ENCODE assay signal across 15 mouse cellular contexts in the genomic region with DNA sequence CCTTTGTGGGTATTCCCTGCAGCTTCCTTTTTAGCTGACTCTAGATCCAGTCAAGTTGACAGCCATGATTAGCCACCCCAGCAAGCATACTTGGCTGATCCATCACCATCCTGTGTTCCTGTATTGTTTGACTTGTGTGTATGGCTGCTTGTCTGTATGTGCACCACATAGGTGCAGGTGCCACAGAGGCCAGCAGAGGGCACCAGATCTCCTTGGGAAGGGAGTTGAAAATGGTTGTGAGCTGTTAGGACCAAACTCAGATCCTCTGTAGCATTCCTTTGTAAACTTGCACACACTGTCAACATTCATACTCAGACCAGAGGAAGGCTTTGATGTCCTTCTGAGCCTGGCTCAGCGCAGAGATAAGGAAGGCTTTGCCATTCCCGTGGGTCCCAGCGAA.
DNase-seq lines count a peak whose midpoint lies in the region; ATAC-seq and TF ChIP-seq lines count a peak whose summit lies in the region.
"Had no signal": no experiment of that assay in that cellular context is flagged by ENCODE, and none has a peak within 500 bp of the region (broad histone marks: within the 10 kb centered on the region; RNA-seq: fewer than 3 reads in every experiment).

No protein-coding gene starts in this region.

- no peak overlapping the region for H3K27ac ChIP-seq in liver, embryonic 14.5 days
- no peak overlapping the region for H3K27ac ChIP-seq in liver, embryonic 11.5 days (ENCODE audit: low read depth, low read length)
- H3K27ac ChIP-seq: heart, embryonic 15.5 days; hindbrain, embryonic 14.5 days; liver, embryonic 13.5 days; macrophage had no signal

- DNase-seq in embryo, embryonic 10.5 days (ENCODE audit: low spot score): peak; percentile 20
- no peak for DNase-seq in embryo, embryonic 10 days (ENCODE audit: low spot score)
- no peak for DNase-seq in liver, embryonic 14.5 days (ENCODE audit: low read depth in 3 of 3, low spot score in 3 of 3)
- no peak for DNase-seq in liver, embryonic 11.5 days (ENCODE audit: low spot score)
- peak; percentile 12 for DNase-seq in 416B (ENCODE audit: low read depth)
- peak; percentile 87 for DNase-seq in ZHBTc4 (ENCODE audit: low read depth, low spot score)
- DNase-seq in ovary, postnatal 10 days (ENCODE audit: low spot score): no peak
- DNase-seq in cerebellum, adult 8-10 months: no peak
- DNase-seq: adrenal gland, postnatal 14 days; kidney, adult 9 months; liver, embryonic 13.5 days; thymus, adult 2 months had no signal

- no peak overlapping the region for H3K9ac ChIP-seq in liver, embryonic 14.5 days (replicated peaks)
- H3K9ac ChIP-seq in liver, embryonic 11.5 days (ENCODE audit: low read depth, low read length): no peak overlapping the region
- H3K9ac ChIP-seq: heart, embryonic 15.5 days; hindbrain, embryonic 14.5 days; liver, embryonic 13.5 days had no signal

- 74% methylated on average over 3 of the region's 3 CpGs for WGBS in liver, embryonic 14.5 days (ENCODE audit: insufficient replicate concordance)
- WGBS in liver, embryonic 11.5 days: 82% methylated on average over 3 of the region's 3 CpGs

- TF ChIP-seq CTCF in liver, embryonic 14.5 days (IDR thresholded peaks at IDR 0.05; ENCODE audit: low read depth): peak; percentile 53

- no peak for TF ChIP-seq EP300 in liver, embryonic 14.5 days (IDR thresholded peaks at IDR 0.05; ENCODE audit: low read depth)

- H3K4me2 ChIP-seq in liver, embryonic 14.5 days (ENCODE audit: low read depth): no peak overlapping the region
- no peak overlapping the region for H3K4me2 ChIP-seq in liver, embryonic 11.5 days
- H3K4me2 ChIP-seq: heart, embryonic 15.5 days; hindbrain, embryonic 14.5 days; liver, embryonic 13.5 days had no signal

- no peaks in the 10 kb centered on the region for H3K9me3 ChIP-seq in liver, embryonic 14.5 days (ENCODE audit: control insufficient read depth, low read length)
- H3K9me3 ChIP-seq in liver, embryonic 11.5 days (ENCODE audit: control insufficient read depth, low read length): no peaks in the 10 kb centered on the region
- H3K9me3 ChIP-seq: heart, embryonic 15.5 days; liver, embryonic 13.5 days had no signal

- H3K4me1 ChIP-seq in liver, embryonic 14.5 days (replicated peaks; ENCODE audit: control insufficient read depth in 2 of 2, insufficient read depth in 2 of 2, low read length in 1 of 2): no peaks in the 10 kb centered on the region
- H3K4me1 ChIP-seq in liver, embryonic 11.5 days (replicated peaks; ENCODE audit: control insufficient read depth, insufficient read depth, low read length): no peaks in the 10 kb centered on the region
- H3K4me1 ChIP-seq: heart, embryonic 15.5 days; liver, embryonic 13.5 days had no signal

- no peak overlapping the region for H3K4me3 ChIP-seq in liver, embryonic 14.5 days (ENCODE audit: insufficient read depth in 1 of 2, low read depth in 2 of 2, low read length in 2 of 2)
- H3K4me3 ChIP-seq in liver, embryonic 11.5 days (ENCODE audit: low read depth, low read length): no peak overlapping the region
- H3K4me3 ChIP-seq: heart, embryonic 15.5 days; liver, embryonic 13.5 days had no signal

- no peaks in the 10 kb centered on the region for H3K27me3 ChIP-seq in liver, embryonic 14.5 days (ENCODE audit: control insufficient read depth, insufficient read depth, low read length)
- no peaks in the 10 kb centered on the region for H3K27me3 ChIP-seq in liver, embryonic 11.5 days (replicated peaks; ENCODE audit: control insufficient read depth, insufficient read depth, low read length)
- H3K27me3 ChIP-seq: heart, embryonic 15.5 days; liver, embryonic 13.5 days had no signal

- H3K36me3 ChIP-seq in liver, embryonic 14.5 days (replicated peaks; ENCODE audit: control insufficient read depth, insufficient read depth, low read depth): no peaks in the 10 kb centered on the region
- H3K36me3 ChIP-seq in liver, embryonic 11.5 days (ENCODE audit: control insufficient read depth, insufficient read depth, low read length): no peaks in the 10 kb centered on the region
- H3K36me3 ChIP-seq: heart, embryonic 15.5 days; liver, embryonic 13.5 days had no signal

- ATAC-seq in liver, embryonic 14.5 days (ENCODE audit: insufficient read depth): no peak
- no peak for ATAC-seq in liver, embryonic 11.5 days (replicated peaks; ENCODE audit: low FRiP score)

Comparison
In these comparisons a context has a peak if more than half of its experiments do, and no peak if none do; other contexts are left out.
1. DNase-seq: peak in embryo, embryonic 10.5 days (single experiment), 416B (single experiment) and ZHBTc4 (single experiment); none in embryo, embryonic 10 days (single experiment), liver, embryonic 14.5 days (0 of 3), liver, embryonic 11.5 days (single experiment), ovary, postnatal 10 days (single experiment) and cerebellum, adult 8-10 months (single experiment).